Mouse (Mus musculus): ENCODE measurements around the gene Trim12a. TPM values are rescaled to one million over a fixed set of nuclear protein-coding genes. Genes with fewer than 3 reads are reported as not detected.

Trim12a gene
- polyA plus RNA-seq, 1 experiment from 2014 or later: 10.8 TPM

Other genes starting within 250 kb of the Trim12a start
- gene Olfr644, start 243.6 kb downstream of the Trim12a start, polyA plus RNA-seq (2015; fragmentation: Nextera tagmentation; extraction: Ambion mirVana): not detected in 2 replicates
- gene Olfr645, start 230.0 kb downstream of the Trim12a start, polyA plus RNA-seq (2015; fragmentation: Nextera tagmentation; extraction: Ambion mirVana): not detected in 2 replicates
- not detected in 2 replicates for gene Olfr646, start 210.6 kb downstream of the Trim12a start, polyA plus RNA-seq (2015; fragmentation: Nextera tagmentation; extraction: Ambion mirVana)
- not detected in 2 replicates for gene Ubqln5, start 185.6 kb downstream of the Trim12a start, polyA plus RNA-seq (2015; fragmentation: Nextera tagmentation; extraction: Ambion mirVana)
- not detected in 2 replicates for gene Olfr643, start 178.1 kb downstream of the Trim12a start, polyA plus RNA-seq (2015; fragmentation: Nextera tagmentation; extraction: Ambion mirVana)
- not detected in 2 replicates for gene Ubqln3, start 172.2 kb downstream of the Trim12a start, polyA plus RNA-seq (2015; fragmentation: Nextera tagmentation; extraction: Ambion mirVana)
- not detected in 2 replicates for gene Ubqlnl, start 164.9 kb downstream of the Trim12a start, polyA plus RNA-seq (2015; fragmentation: Nextera tagmentation; extraction: Ambion mirVana)
- gene Olfm5, start 150.6 kb downstream of the Trim12a start, polyA plus RNA-seq (2015; fragmentation: Nextera tagmentation; extraction: Ambion mirVana): not detected in 2 replicates
- 0.13 TPM in 1 of 2 replicates, not detected in the other for gene Olfr648, start 132.1 kb downstream of the Trim12a start, polyA plus RNA-seq (2015; fragmentation: Nextera tagmentation; extraction: Ambion mirVana)
- not detected in 2 replicates for gene Olfr649, start 119.5 kb downstream of the Trim12a start, polyA plus RNA-seq (2015; fragmentation: Nextera tagmentation; extraction: Ambion mirVana)
- gene Trim6, start 96.7 kb downstream of the Trim12a start, polyA plus RNA-seq (2015; fragmentation: Nextera tagmentation; extraction: Ambion mirVana): 0.61 and 1.1 TPM in 2 replicates
- gene Trim34a, start 71.0 kb downstream of the Trim12a start, polyA plus RNA-seq (2015; fragmentation: Nextera tagmentation; extraction: Ambion mirVana): 6.5 and 7.3 TPM in 2 replicates
- gene Trim5, start 27.4 kb downstream of the Trim12a start, polyA plus RNA-seq (2015; fragmentation: Nextera tagmentation; extraction: Ambion mirVana): 1.1 and 1.6 TPM in 2 replicates
- gene Trim34b, start 14.0 kb upstream of the Trim12a start, polyA plus RNA-seq (2015; fragmentation: Nextera tagmentation; extraction: Ambion mirVana): 0.07 TPM in 1 of 2 replicates, not detected in the other
- 3.1 and 3.6 TPM in 2 replicates for gene Trim12c, start 37.9 kb upstream of the Trim12a start, polyA plus RNA-seq (2015; fragmentation: Nextera tagmentation; extraction: Ambion mirVana)
- gene Trim30b, start 54.4 kb upstream of the Trim12a start, polyA plus RNA-seq (2015; fragmentation: Nextera tagmentation; extraction: Ambion mirVana): 0.52 and 0.75 TPM in 2 replicates
- 0.06 and 0.13 TPM in 2 replicates for gene Trim30c, start 85.4 kb upstream of the Trim12a start, polyA plus RNA-seq (2015; fragmentation: Nextera tagmentation; extraction: Ambion mirVana)
- 5.2 and 5.3 TPM in 2 replicates for gene Trim30a, start 149.7 kb upstream of the Trim12a start, polyA plus RNA-seq (2015; fragmentation: Nextera tagmentation; extraction: Ambion mirVana)
- 1.9 and 2.1 TPM in 2 replicates for gene Trim30d, start 192.4 kb upstream of the Trim12a start, polyA plus RNA-seq (2015; fragmentation: Nextera tagmentation; extraction: Ambion mirVana)
- not detected in 2 replicates for gene Olfr651, start 234.7 kb upstream of the Trim12a start, polyA plus RNA-seq (2015; fragmentation: Nextera tagmentation; extraction: Ambion mirVana)
- not detected in 2 replicates for gene Olfr652, start 245.4 kb upstream of the Trim12a start, polyA plus RNA-seq (2015; fragmentation: Nextera tagmentation; extraction: Ambion mirVana)